Mouse (Mus musculus): ENCODE measurements around the gene Rnf121. TPM values are rescaled to one million over a fixed set of nuclear protein-coding genes. Genes with fewer than 3 reads are reported as not detected.
"Not testable (repeated sequence)": the region's sequence is repeated elsewhere in the genome, so short reads cannot be mapped to it uniquely, and the experiment has no call there.

Gene Rnf121
- polyA plus RNA-seq, 1 experiment from 2014 or later = 35.5 TPM

GRCm38 (mm10) chr7:102035534-102035933, 29.7 kb downstream of the Rnf121 start:
- no peak overlapping the region for H3K4me2 ChIP-seq (ENCODE audit: low read depth, low read length)
- H3K27me3 ChIP-seq (replicated peaks; ENCODE audit: control insufficient read depth, insufficient read depth, low read length) = no peaks in the 10 kb centered on the region
- H3K9me3 ChIP-seq (ENCODE audit: control insufficient read depth, low read length) = no peaks in the 10 kb centered on the region
- no peak overlapping the region for H3K4me3 ChIP-seq (ENCODE audit: low read length)
- WGBS = 91% methylated on average over 2 of the region's 2 CpGs
- no peak overlapping the region for H3K9ac ChIP-seq (ENCODE audit: low read depth, low read length)
- H3K4me1 ChIP-seq (ENCODE audit: control insufficient read depth, insufficient read depth, low read length) = no peaks in the 10 kb centered on the region
- H3K27ac ChIP-seq (ENCODE audit: low read length) = no peak overlapping the region
- ATAC-seq = no peak
- H3K36me3 ChIP-seq (ENCODE audit: control insufficient read depth, insufficient read depth, low read length) = peaks cover 21% of the 10 kb centered on the region

- Histone ChIP-seq H3K4me2 (ENCODE audit: low read depth, low read length) (no peak overlapping the region), H3K4me3 (ENCODE audit: low read length) (no peak overlapping the region), H3K27me3 (replicated peaks; ENCODE audit: control insufficient read depth, insufficient read depth, low read length) (no peaks in the 10 kb centered on the region), H3K9me3 (ENCODE audit: control insufficient read depth, low read length) (no peaks in the 10 kb centered on the region), H3K4me1 (ENCODE audit: control insufficient read depth, insufficient read depth, low read length) (no peaks in the 10 kb centered on the region), H3K36me3 (ENCODE audit: control insufficient read depth, insufficient read depth, low read length) (peaks cover 21% of the 10 kb centered on the region), H3K27ac (ENCODE audit: low read length) (no peak overlapping the region), H3K9ac (ENCODE audit: low read depth, low read length) (no peak overlapping the region)
- ATAC-seq = no peak
- 93% methylated on average over 1 of the region's 1 CpGs for WGBS
Measured at GRCm38 (mm10) chr7:102034904-102035303, 30.4 kb downstream of the Rnf121 start.

GRCm38 (mm10) chr7:102025187-102026119, 39.8 kb downstream of the Rnf121 start:
- peaks cover 22% of the 10 kb centered on the region for H3K36me3 ChIP-seq (ENCODE audit: control insufficient read depth, insufficient read depth, low read length)
- no peak overlapping the region for H3K4me2 ChIP-seq (ENCODE audit: low read depth, low read length)
- no peaks in the 10 kb centered on the region for H3K27me3 ChIP-seq (replicated peaks; ENCODE audit: control insufficient read depth, insufficient read depth, low read length)
- 85% methylated on average over 2 of the region's 2 CpGs for WGBS
- no peaks in the 10 kb centered on the region for H3K9me3 ChIP-seq (ENCODE audit: control insufficient read depth, low read length)
- H3K9ac ChIP-seq (ENCODE audit: low read depth, low read length) = no peak overlapping the region
- no peak overlapping the region; the same call in 1 of the 2 replicates for H3K27ac ChIP-seq (ENCODE audit: low read length)
- H3K4me3 ChIP-seq (ENCODE audit: low read length) = no peak overlapping the region
- no peaks in the 10 kb centered on the region for H3K4me1 ChIP-seq (ENCODE audit: control insufficient read depth, insufficient read depth, low read length)
- ATAC-seq = no peak

GRCm38 (mm10) chr7:102023821-102024220, 41.4 kb downstream of the Rnf121 start:
- Histone ChIP-seq H3K9ac (ENCODE audit: low read depth, low read length) (no peak overlapping the region), H3K4me3 (ENCODE audit: low read length) (no peak overlapping the region), H3K36me3 (ENCODE audit: control insufficient read depth, insufficient read depth, low read length) (peaks cover 22% of the 10 kb centered on the region), H3K27me3 (replicated peaks; ENCODE audit: control insufficient read depth, insufficient read depth, low read length) (no peaks in the 10 kb centered on the region), H3K4me2 (ENCODE audit: low read depth, low read length) (no peak overlapping the region), H3K4me1 (ENCODE audit: control insufficient read depth, insufficient read depth, low read length) (no peaks in the 10 kb centered on the region), H3K27ac (ENCODE audit: low read length) (no peak overlapping the region), H3K9me3 (ENCODE audit: control insufficient read depth, low read length) (no peaks in the 10 kb centered on the region)
- 94% methylated on average over 9 of the region's 9 CpGs for WGBS
- no peak for ATAC-seq

GRCm38 (mm10) chr7:102020934-102021333, 44.3 kb downstream of the Rnf121 start:
- H3K27me3 ChIP-seq (replicated peaks; ENCODE audit: control insufficient read depth, insufficient read depth, low read length); H3K27ac ChIP-seq (ENCODE audit: low read length); H3K4me1 ChIP-seq (ENCODE audit: control insufficient read depth, insufficient read depth, low read length); H3K4me2 ChIP-seq (ENCODE audit: low read depth, low read length); H3K9ac ChIP-seq (ENCODE audit: low read depth, low read length); H3K4me3 ChIP-seq (ENCODE audit: low read length); ATAC-seq; H3K9me3 ChIP-seq (ENCODE audit: control insufficient read depth, low read length): not testable (repeated sequence)
- WGBS = 81% methylated on average over 2 of the region's 2 CpGs
- peaks cover 18% of the 10 kb centered on the region for H3K36me3 ChIP-seq (ENCODE audit: control insufficient read depth, insufficient read depth, low read length)

- Histone ChIP-seq H3K27me3 (replicated peaks; ENCODE audit: control insufficient read depth, insufficient read depth, low read length) (no peaks in the 10 kb centered on the region), H3K4me2 (ENCODE audit: low read depth, low read length) (no peak overlapping the region), H3K27ac (ENCODE audit: low read length) (no peak overlapping the region), H3K36me3 (ENCODE audit: control insufficient read depth, insufficient read depth, low read length) (peaks cover 25% of the 10 kb centered on the region), H3K4me1 (ENCODE audit: control insufficient read depth, insufficient read depth, low read length) (no peaks in the 10 kb centered on the region), H3K9me3 (ENCODE audit: control insufficient read depth, low read length) (no peaks in the 10 kb centered on the region), H3K9ac (ENCODE audit: low read depth, low read length) (no peak overlapping the region), H3K4me3 (ENCODE audit: low read length) (no peak overlapping the region)
- no peak for ATAC-seq
- WGBS = 60% methylated on average over 3 of the region's 3 CpGs
Measured at GRCm38 (mm10) chr7:102019362-102019761, 45.9 kb downstream of the Rnf121 start.

GRCm38 (mm10) chr7:102018590-102018989, 46.7 kb downstream of the Rnf121 start, which contains the start of gene Il18bp:
Gene Il18bp, minus strand, starts transcription at chr7:102018690.
- 88% methylated on average over 3 of the region's 3 CpGs for WGBS
- Histone ChIP-seq H3K4me2 (ENCODE audit: low read depth, low read length) (no peak within 1 kb of the TSS), H3K4me1 (ENCODE audit: control insufficient read depth, insufficient read depth, low read length) (no peaks in the 10 kb centered on the region), H3K36me3 (ENCODE audit: control insufficient read depth, insufficient read depth, low read length) (peaks cover 24% of the 10 kb centered on the region), H3K4me3 (ENCODE audit: low read length) (no peak within 1 kb of the TSS), H3K27me3 (replicated peaks; ENCODE audit: control insufficient read depth, insufficient read depth, low read length) (no peaks in the 10 kb centered on the region), H3K9ac (ENCODE audit: low read depth, low read length) (no peak within 1 kb of the TSS), H3K27ac (ENCODE audit: low read length) (no peak within 1 kb of the TSS), H3K9me3 (ENCODE audit: control insufficient read depth, low read length) (no peaks in the 10 kb centered on the region)
- no peak for ATAC-seq

GRCm38 (mm10) chr7:102018034-102018433, 47.2 kb downstream of the Rnf121 start:
- Histone ChIP-seq H3K27ac (ENCODE audit: low read length) (no peak overlapping the region), H3K4me3 (ENCODE audit: low read length) (no peak overlapping the region), H3K4me1 (ENCODE audit: control insufficient read depth, insufficient read depth, low read length) (no peaks in the 10 kb centered on the region), H3K9ac (ENCODE audit: low read depth, low read length) (no peak overlapping the region), H3K9me3 (ENCODE audit: control insufficient read depth, low read length) (no peaks in the 10 kb centered on the region), H3K36me3 (ENCODE audit: control insufficient read depth, insufficient read depth, low read length) (peaks cover 25% of the 10 kb centered on the region), H3K4me2 (ENCODE audit: low read depth, low read length) (no peak overlapping the region), H3K27me3 (replicated peaks; ENCODE audit: control insufficient read depth, insufficient read depth, low read length) (no peaks in the 10 kb centered on the region)
- ATAC-seq = no peak
- WGBS = 83% methylated on average over 7 of the region's 7 CpGs

GRCm38 (mm10) chr7:102017452-102017851, 47.8 kb downstream of the Rnf121 start:
- Histone ChIP-seq H3K4me1 (ENCODE audit: control insufficient read depth, insufficient read depth, low read length) (no peaks in the 10 kb centered on the region), H3K9ac (ENCODE audit: low read depth, low read length) (no peak overlapping the region), H3K27me3 (replicated peaks; ENCODE audit: control insufficient read depth, insufficient read depth, low read length) (no peaks in the 10 kb centered on the region), H3K4me2 (ENCODE audit: low read depth, low read length) (no peak overlapping the region), H3K9me3 (ENCODE audit: control insufficient read depth, low read length) (no peaks in the 10 kb centered on the region), H3K4me3 (ENCODE audit: low read length) (no peak overlapping the region), H3K36me3 (ENCODE audit: control insufficient read depth, insufficient read depth, low read length) (peaks cover 28% of the 10 kb centered on the region), H3K27ac (ENCODE audit: low read length) (no peak overlapping the region)
- WGBS = 77% methylated on average over 5 of the region's 5 CpGs
- no peak for ATAC-seq
